12 mouse cellular contexts compared by ENCODE assay signal in the genomic region with DNA sequence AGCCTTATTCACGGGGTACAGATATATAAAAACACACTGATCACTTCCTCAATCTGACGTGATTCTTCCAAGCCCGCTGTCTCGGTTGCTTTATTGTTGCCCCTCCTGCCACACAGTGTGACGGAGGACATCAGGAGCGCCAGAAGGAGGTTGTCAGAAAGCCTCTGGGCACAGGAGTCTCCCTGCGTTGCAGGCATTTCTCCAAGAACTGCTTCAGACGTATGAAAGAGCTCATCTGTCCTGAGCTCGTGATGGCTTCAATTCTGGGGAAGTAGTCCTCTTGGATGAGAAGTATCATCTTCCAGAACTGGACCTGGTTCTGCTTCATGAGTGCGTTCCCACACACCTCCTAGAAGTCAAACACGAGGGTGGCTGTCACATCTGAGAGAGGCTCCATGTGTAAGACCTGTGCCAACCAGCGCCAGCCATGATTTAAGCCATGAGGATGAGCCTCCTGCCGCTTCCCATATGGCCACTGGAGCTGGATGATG. TPM values are rescaled to one million over a fixed set of nuclear protein-coding genes. Genes with fewer than 3 reads are reported as not detected.
A peak's percentile ranks its signal among the peaks of the same experiment; 100 is the strongest.
DNase-seq lines count a peak whose midpoint lies in the region.
"Had no signal": no experiment of that assay in that cellular context is flagged by ENCODE, and none has a peak within 500 bp of the region (broad histone marks: within the 10 kb centered on the region; RNA-seq: fewer than 3 reads in every experiment).

No protein-coding gene starts in this region.

- intact Hi-C loops in left cerebral cortex, postnatal 14 days (cut with DNase I) = no loop called here

- DNase-seq in right cerebral cortex, adult 18-20 months = peak; percentile 28
- no peak for DNase-seq in right cerebral cortex, postnatal 25 days
- DNase-seq in cerebellum, adult 11-12 months = peak; percentile 76
- DNase-seq in cerebellum, postnatal 25 days = peak; percentile 72 to 73
- no peak for DNase-seq in testis, postnatal 10 days (ENCODE audit: low spot score)
- DNase-seq in left cerebral cortex, postnatal 14 days (ENCODE audit: low spot score in 2 of 2) = no peak
- no peak for DNase-seq in ovary, adult 18-20 months (ENCODE audit: low spot score)
- DNase-seq: embryo, embryonic 11 days; gastrocnemius, adult 2 months; heart, adult 2 months; liver, embryonic 13.5 days; thymus, adult 2 months had no signal

RNA-seq across cellular contexts. Expression of a gene that starts 7.9 kb away (rescaled TPM):
- 10 to 100 TPM; 29.0 to 31.3 TPM for total RNA-seq in left cerebral cortex, postnatal 14 days (2021)

RNA-seq across cellular contexts. Expression of a gene that starts 10.9 kb away (rescaled TPM):
- total RNA-seq in left cerebral cortex, postnatal 14 days (2021) = 10 to 100 TPM; 63.1 to 68.6 TPM

RNA-seq across cellular contexts. Expression of a gene that starts 55.8 kb away (rescaled TPM):
- 10 to 100 TPM; 41.5 to 43.9 TPM for total RNA-seq in left cerebral cortex, postnatal 14 days (2021)

Comparison
In these comparisons a context has a peak if more than half of its experiments do, and no peak if none do; other contexts are left out.
1. DNase-seq: peak in right cerebral cortex, adult 18-20 months (single experiment), cerebellum, adult 11-12 months (single experiment) and cerebellum, postnatal 25 days (2 of 2); none in right cerebral cortex, postnatal 25 days (single experiment), testis, postnatal 10 days (single experiment), left cerebral cortex, postnatal 14 days (0 of 2) and ovary, adult 18-20 months (single experiment).